Mouse (Mus musculus) erythroblast, embryonic 14.5 days (primary cell): ENCODE data around the gene Wnt2. TPM values are rescaled to one million over a fixed set of nuclear protein-coding genes. Genes with fewer than 3 reads are reported as not detected.

Experiments used
- H3K27me3 ChIP-seq: 2 replicates; pipeline ENCODE4 v1.6.1; 2012; ENCODE audit warnings: inconsistent platforms; ENCODE audit not compliant: control insufficient read depth
- H3K36me3 ChIP-seq: 2 replicates; pipeline ENCODE4 v1.6.1; 2012; ENCODE audit warnings: mild to moderate bottlenecking, inconsistent platforms; ENCODE audit not compliant: control insufficient read depth
- H3K4me1 ChIP-seq: 2 replicates; pipeline ENCODE4 v1.6.1; 2012; ENCODE audit warnings: inconsistent platforms; ENCODE audit not compliant: control insufficient read depth
- H3K4me3 ChIP-seq: replicated peaks from 2 replicates; pipeline ENCODE3; 2012; ENCODE audit warnings: moderate library complexity, mild to moderate bottlenecking, inconsistent platforms
- H3K9me3 ChIP-seq: 2 replicates; pipeline ENCODE4 v1.6.1; 2012; ENCODE audit warnings: low read length, inconsistent platforms, mixed read lengths; ENCODE audit not compliant: control insufficient read depth
- GATA1 ChIP-seq: IDR thresholded peaks from 2 replicates; pipeline ENCODE4 v1.6.1; 2012; ENCODE audit warnings: low read length, inconsistent platforms, mixed read lengths
- TAL1 ChIP-seq: IDR thresholded peaks from 3 replicates; pipeline ENCODE4 v1.6.1; 2012; ENCODE audit warnings: low read length, inconsistent platforms, mixed read lengths
- polyA plus RNA-seq: library from polyadenylated mRNA; stranded (reverse); fragments of >175 nt; gene quantifications from 2 replicates; pipeline ENCODE4 v1.2.3, GENCODE M21; 2012

Wnt2 gene
- polyA plus RNA-seq, 1 experiment, result not detected

- Histone ChIP-seq H3K27me3 (no peaks in the 10 kb centered on the region), H3K36me3 (no peaks in the 10 kb centered on the region), H3K4me1 (no peaks in the 10 kb centered on the region), H3K4me3 (no peak overlapping the region), H3K9me3 (no peaks in the 10 kb centered on the region)
- TF ChIP-seq TAL1 (no peak), GATA1 (no peak)
These were observed 40.0 kb downstream of the Wnt2 start for GRCm38 (mm10) chr6:17990173-17991028.

GRCm38 (mm10) chr6:17979361-17979760, 51.0 kb downstream of the Wnt2 start:
- no peaks in the 10 kb centered on the region for H3K27me3 ChIP-seq
- no peaks in the 10 kb centered on the region for H3K9me3 ChIP-seq
- H3K4me1 ChIP-seq, result no peaks in the 10 kb centered on the region
- H3K4me3 ChIP-seq, result no peak overlapping the region
- H3K36me3 ChIP-seq, result no peaks in the 10 kb centered on the region
- TF ChIP-seq TAL1 (no peak), GATA1 (no peak)

GRCm38 (mm10) chr6:17978881-17979280, 51.5 kb downstream of the Wnt2 start:
- no peaks in the 10 kb centered on the region for H3K9me3 ChIP-seq
- H3K27me3 ChIP-seq, result no peaks in the 10 kb centered on the region
- H3K4me3 ChIP-seq, result no peak overlapping the region
- no peaks in the 10 kb centered on the region for H3K36me3 ChIP-seq
- H3K4me1 ChIP-seq, result no peaks in the 10 kb centered on the region
- TF ChIP-seq GATA1, result no peak
- TF ChIP-seq TAL1, result no peak

GRCm38 (mm10) chr6:17978324-17978723, 52.1 kb downstream of the Wnt2 start:
- Histone ChIP-seq H3K36me3 (no peaks in the 10 kb centered on the region), H3K4me3 (no peak overlapping the region), H3K27me3 (no peaks in the 10 kb centered on the region), H3K4me1 (no peaks in the 10 kb centered on the region), H3K9me3 (no peaks in the 10 kb centered on the region)
- no peak for TF ChIP-seq GATA1
- TF ChIP-seq TAL1, result no peak

GRCm38 (mm10) chr6:17977165-17977564, 53.2 kb downstream of the Wnt2 start:
- Histone ChIP-seq H3K36me3 (no peaks in the 10 kb centered on the region), H3K27me3 (no peaks in the 10 kb centered on the region), H3K4me3 (no peak overlapping the region), H3K4me1 (no peaks in the 10 kb centered on the region), H3K9me3 (no peaks in the 10 kb centered on the region)
- TF ChIP-seq GATA1 (no peak), TAL1 (no peak)

- TF ChIP-seq TAL1 (no peak), GATA1 (no peak)
- Histone ChIP-seq H3K36me3 (no peaks in the 10 kb centered on the region), H3K4me1 (no peaks in the 10 kb centered on the region), H3K9me3 (no peaks in the 10 kb centered on the region), H3K4me3 (no peak overlapping the region), H3K27me3 (no peaks in the 10 kb centered on the region)
These were observed 56.0 kb downstream of the Wnt2 start for GRCm38 (mm10) chr6:17974416-17974815.

- Histone ChIP-seq H3K27me3 (no peaks in the 10 kb centered on the region), H3K4me1 (no peaks in the 10 kb centered on the region), H3K4me3 (no peak overlapping the region), H3K9me3 (no peaks in the 10 kb centered on the region), H3K36me3 (no peaks in the 10 kb centered on the region)
- TF ChIP-seq GATA1, result no peak
- TF ChIP-seq TAL1, result no peak
These were observed 59.0 kb downstream of the Wnt2 start for GRCm38 (mm10) chr6:17971393-17971792.

- Histone ChIP-seq H3K27me3 (no peaks in the 10 kb centered on the region), H3K36me3 (no peaks in the 10 kb centered on the region), H3K4me1 (no peaks in the 10 kb centered on the region), H3K9me3 (no peaks in the 10 kb centered on the region), H3K4me3 (no peak overlapping the region)
- TF ChIP-seq GATA1 (no peak), TAL1 (no peak)
These were observed 60.6 kb downstream of the Wnt2 start for GRCm38 (mm10) chr6:17969815-17970214.

- Histone ChIP-seq H3K4me1 (no peaks in the 10 kb centered on the region), H3K9me3 (no peaks in the 10 kb centered on the region), H3K36me3 (no peaks in the 10 kb centered on the region), H3K4me3 (no peak overlapping the region), H3K27me3 (no peaks in the 10 kb centered on the region)
- TF ChIP-seq TAL1 (no peak), GATA1 (no peak)
These were observed 61.8 kb downstream of the Wnt2 start for GRCm38 (mm10) chr6:17968467-17969144.
